Mouse (Mus musculus): ENCODE results near the gene Emilin3. TPM values are rescaled to one million over a fixed set of nuclear protein-coding genes. Genes with fewer than 3 reads are reported as not detected.

Gene Emilin3
- polyA plus RNA-seq, 1 experiment from 2014 or later: 5.1 TPM

GRCm38 (mm10) chr2:160860363-160860762, 51.8 kb downstream of the Emilin3 start:
- ATAC-seq (ENCODE audit: low FRiP score): no peak
- no peak overlapping the region for H3K9ac ChIP-seq
- no peaks in the 10 kb centered on the region for H3K36me3 ChIP-seq
- H3K27ac ChIP-seq: no peak overlapping the region
- 85% methylated on average over 1 of the region's 1 CpGs for WGBS
- no peaks in the 10 kb centered on the region for H3K4me1 ChIP-seq
- H3K9me3 ChIP-seq (replicated peaks): no peaks in the 10 kb centered on the region
- H3K27me3 ChIP-seq: no peaks in the 10 kb centered on the region
- H3K4me2 ChIP-seq (replicated peaks): no peak overlapping the region
- no peak overlapping the region for H3K4me3 ChIP-seq

Other genes with a start within 250 kb of the Emilin3 start
- gene Plcg1, start 181.0 kb downstream of the Emilin3 start, polyA plus RNA-seq (2016; fragmentation: Nextera tagmentation; extraction: Ambion mirVana): 119 and 122 TPM in 2 replicates
- 16.0 and 18.0 TPM in 2 replicates for gene Zhx3, start 39.3 kb downstream of the Emilin3 start, polyA plus RNA-seq (2016; fragmentation: Nextera tagmentation; extraction: Ambion mirVana)
- gene Lpin3, start 31.7 kb downstream of the Emilin3 start, polyA plus RNA-seq (2016; fragmentation: Nextera tagmentation; extraction: Ambion mirVana): 0.63 and 1.4 TPM in 2 replicates
- gene Chd6, start 196.7 kb upstream of the Emilin3 start, polyA plus RNA-seq (2016; fragmentation: Nextera tagmentation; extraction: Ambion mirVana): 42.0 and 48.2 TPM in 2 replicates

Data from hindbrain, embryonic 12.5 days (tissue).